Mouse (Mus musculus): ENCODE measurements around the gene Leng8.

GRCm38 (mm10) chr7:4150059-4150541 is 13.3 kb downstream of the Leng8 start, which contains the start of gene Leng9:
- no peak for TF ChIP-seq CTCF (IDR thresholded peaks at IDR 0.05; ENCODE audit: borderline replicate concordance, extremely low read depth, insufficient read depth, insufficient read length)
- TF ChIP-seq POLR2A (IDR thresholded peaks at IDR 0.05; ENCODE audit: borderline replicate concordance, extremely low read depth, insufficient read depth, insufficient read length, poor library complexity, severe bottlenecking): no peak
